Mouse (Mus musculus): ENCODE data around the gene Dlk1. TPM values are rescaled to one million over a fixed set of nuclear protein-coding genes. Genes with fewer than 3 reads are reported as not detected.
A peak's percentile ranks its signal among the peaks of the same experiment; 100 is the strongest.

Dlk1 gene
- polyA plus RNA-seq, 1 experiment from 2014 or later = 61.8 TPM

DNA sequence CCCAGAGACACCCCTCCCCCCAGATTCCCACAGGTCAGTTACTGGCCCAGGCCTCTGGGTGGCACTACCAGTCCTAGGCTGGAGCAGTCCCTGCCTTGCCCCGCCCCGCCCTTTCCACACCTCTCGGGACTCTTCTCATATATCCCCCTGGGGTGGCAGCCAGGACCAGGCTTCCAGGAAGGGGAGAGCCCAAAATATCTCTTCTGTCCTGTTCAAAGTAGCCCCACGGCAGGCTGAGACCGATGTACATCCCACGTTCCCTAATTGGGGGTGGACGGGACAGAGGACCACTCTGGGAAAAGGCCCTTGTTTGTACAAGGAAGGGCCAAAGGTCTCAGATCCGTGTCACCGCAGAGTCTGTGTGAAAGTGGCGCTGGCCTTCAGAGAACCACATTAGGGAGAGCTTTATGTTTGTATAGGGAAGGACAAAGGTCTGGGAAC is 16.2 kb upstream of the Dlk1 start:
- Histone ChIP-seq H3K4me1 (ENCODE audit: control insufficient read depth, insufficient read depth, low read length) (peaks cover 21% of the 10 kb centered on the region), H3K9me3 (replicated peaks; ENCODE audit: control insufficient read depth, low read length) (no peaks in the 10 kb centered on the region), H3K27me3 (replicated peaks; ENCODE audit: control insufficient read depth, insufficient read depth, low read length) (no peaks in the 10 kb centered on the region), H3K9ac (ENCODE audit: low read length) (0 out of 2 replicates have a peak overlapping the region, but pooled peaks have one; percentile 29), H3K27ac (ENCODE audit: low read depth, low read length) (no peak overlapping the region), H3K4me3 (ENCODE audit: low read depth, low read length) (no peak overlapping the region), H3K36me3 (ENCODE audit: control insufficient read depth, insufficient read depth, low read length) (no peaks in the 10 kb centered on the region), H3K4me2 (ENCODE audit: low read length) (no peak overlapping the region)
- ATAC-seq (no peak), DNase-seq (ENCODE audit: low spot score) (no peak)
- 13% methylated on average over 10 of the region's 10 CpGs for WGBS

DNA sequence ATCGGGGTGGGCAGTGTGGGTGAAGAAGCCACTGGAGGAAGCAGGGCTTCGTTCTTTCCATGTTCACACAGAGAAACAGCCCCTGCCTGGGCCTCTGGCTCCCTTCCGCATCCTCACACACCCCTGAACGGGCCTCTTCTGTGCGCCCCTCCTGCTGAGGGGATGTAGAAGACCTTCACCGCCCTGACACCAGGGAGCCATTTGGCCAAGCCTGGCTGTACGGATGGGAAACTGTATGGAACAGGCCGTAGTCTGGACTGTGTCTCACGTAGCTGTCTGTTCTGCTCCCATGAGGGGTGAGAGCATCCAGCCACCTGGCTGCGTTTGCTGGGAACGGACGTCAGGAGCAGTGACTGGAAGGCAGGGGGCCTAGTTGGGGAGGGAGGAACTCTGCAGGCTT is 15.8 kb upstream of the Dlk1 start:
- 0 out of 2 replicates have a peak overlapping the region, but pooled peaks have one; percentile 29 for H3K9ac ChIP-seq (ENCODE audit: low read length)
- no peak for ATAC-seq
- H3K36me3 ChIP-seq (ENCODE audit: control insufficient read depth, insufficient read depth, low read length) = no peaks in the 10 kb centered on the region
- H3K4me1 ChIP-seq (ENCODE audit: control insufficient read depth, insufficient read depth, low read length) = peaks cover 25% of the 10 kb centered on the region
- H3K4me3 ChIP-seq (ENCODE audit: low read depth, low read length) = no peak overlapping the region
- no peak for DNase-seq (ENCODE audit: low spot score)
- no peaks in the 10 kb centered on the region for H3K9me3 ChIP-seq (replicated peaks; ENCODE audit: control insufficient read depth, low read length)
- H3K27ac ChIP-seq (ENCODE audit: low read depth, low read length) = no peak overlapping the region
- WGBS = 31% methylated on average over 12 of the region's 12 CpGs
- no peaks in the 10 kb centered on the region for H3K27me3 ChIP-seq (replicated peaks; ENCODE audit: control insufficient read depth, insufficient read depth, low read length)
- H3K4me2 ChIP-seq (ENCODE audit: low read length) = no peak overlapping the region

DNA sequence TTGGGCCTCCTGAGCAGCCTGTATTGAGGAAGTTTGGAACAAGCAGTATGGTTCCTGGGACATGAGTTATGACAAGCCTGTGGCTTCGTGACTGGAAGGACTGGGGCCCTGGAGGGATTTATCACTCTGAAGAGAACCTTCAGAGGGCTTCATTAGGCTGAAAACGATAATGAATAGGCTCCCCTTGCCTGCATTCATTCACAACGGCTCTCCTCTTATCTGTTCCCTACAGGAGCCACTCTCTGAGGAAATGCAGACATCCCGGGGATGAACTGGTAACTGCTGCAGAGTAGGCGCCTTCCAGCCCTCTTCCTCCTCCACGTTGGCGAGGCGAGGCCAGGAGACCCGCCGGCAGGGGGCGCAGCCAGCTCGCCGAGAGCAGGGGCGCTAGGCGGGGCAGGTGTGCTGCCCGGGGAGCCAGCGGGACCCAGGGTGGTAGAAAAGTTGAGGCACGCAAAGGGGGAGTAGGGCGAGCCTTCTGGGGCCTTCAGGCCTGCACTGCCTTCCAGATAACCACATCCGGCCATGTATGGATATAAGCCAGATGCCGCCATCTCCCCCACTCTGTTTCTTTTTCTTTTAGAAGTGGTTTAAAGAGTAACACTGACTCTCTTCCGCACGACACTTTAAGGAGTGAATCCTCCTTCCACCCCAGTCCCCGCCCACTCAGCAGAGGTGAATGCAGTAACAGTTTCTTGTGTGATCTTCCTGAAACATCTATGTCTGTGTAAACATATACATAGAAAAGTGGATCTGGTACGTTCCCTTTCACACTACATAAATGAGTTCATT is 14.9 kb upstream of the Dlk1 start:
- Histone ChIP-seq H3K27ac (ENCODE audit: low read depth, low read length) (no peak overlapping the region), H3K4me2 (ENCODE audit: low read length) (peak overlapping the region; percentile 22; the same call in 1 of the 2 replicates), H3K4me1 (ENCODE audit: control insufficient read depth, insufficient read depth, low read length) (peaks cover 25% of the 10 kb centered on the region), H3K9me3 (replicated peaks; ENCODE audit: control insufficient read depth, low read length) (no peaks in the 10 kb centered on the region), H3K9ac (ENCODE audit: low read length) (no peak overlapping the region), H3K36me3 (ENCODE audit: control insufficient read depth, insufficient read depth, low read length) (no peaks in the 10 kb centered on the region), H3K4me3 (ENCODE audit: low read depth, low read length) (no peak overlapping the region), H3K27me3 (replicated peaks; ENCODE audit: control insufficient read depth, insufficient read depth, low read length) (no peaks in the 10 kb centered on the region)
- peak; percentile 52 for ATAC-seq
- WGBS = 8% methylated on average over 25 of the region's 25 CpGs
- DNase-seq (ENCODE audit: low spot score) = peak; percentile 76

DNA sequence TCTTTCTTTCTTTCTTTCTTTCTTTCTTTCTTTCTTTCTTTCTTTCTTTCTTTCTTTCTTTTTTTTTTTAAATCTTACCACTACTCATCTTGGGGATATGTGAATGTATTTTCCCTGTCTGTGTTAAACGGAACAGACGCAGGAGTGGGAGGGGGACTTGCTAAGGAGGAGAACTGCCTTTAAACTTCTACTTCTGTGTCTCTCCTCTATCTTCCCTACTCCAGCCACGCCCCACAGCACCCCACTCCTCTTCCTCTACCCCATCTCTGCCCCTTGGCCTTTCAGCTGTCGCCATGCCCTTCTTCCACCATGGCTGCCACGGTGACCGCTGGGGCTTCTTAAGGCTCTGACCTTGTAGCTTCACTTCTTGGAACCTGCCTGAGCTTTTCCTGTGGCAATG is 14.2 kb upstream of the Dlk1 start:
- Histone ChIP-seq H3K9ac (ENCODE audit: low read length) (no peak overlapping the region), H3K4me2 (ENCODE audit: low read length) (no peak overlapping the region), H3K27me3 (replicated peaks; ENCODE audit: control insufficient read depth, insufficient read depth, low read length) (no peaks in the 10 kb centered on the region), H3K9me3 (replicated peaks; ENCODE audit: control insufficient read depth, low read length) (no peaks in the 10 kb centered on the region), H3K4me1 (ENCODE audit: control insufficient read depth, insufficient read depth, low read length) (peaks cover 26% of the 10 kb centered on the region), H3K27ac (ENCODE audit: low read depth, low read length) (no peak overlapping the region), H3K36me3 (ENCODE audit: control insufficient read depth, insufficient read depth, low read length) (no peaks in the 10 kb centered on the region), H3K4me3 (ENCODE audit: low read depth, low read length) (no peak overlapping the region)
- DNase-seq (ENCODE audit: low spot score) (no peak), ATAC-seq (no peak)
- 77% methylated on average over 6 of the region's 6 CpGs for WGBS

DNA sequence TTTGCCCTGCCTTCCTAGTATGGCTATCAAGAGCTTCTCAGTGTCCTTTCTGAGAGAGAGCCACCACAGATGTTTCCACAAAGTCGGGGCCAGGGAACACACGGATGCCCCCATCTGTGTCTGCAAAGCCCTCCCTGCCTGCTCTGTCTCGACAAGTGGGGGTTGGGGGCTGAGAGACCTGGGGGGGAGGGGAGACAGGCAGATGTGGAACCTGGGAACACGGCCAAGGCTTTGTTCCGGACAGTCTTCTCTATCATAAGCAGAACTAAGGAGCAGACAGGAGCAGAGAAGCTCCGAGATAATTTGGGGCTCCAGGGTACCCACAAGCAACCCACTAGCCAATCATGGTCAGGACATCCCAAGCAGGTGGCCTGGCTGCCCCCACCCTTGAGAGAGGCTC is 12.6 kb upstream of the Dlk1 start:
- Histone ChIP-seq H3K4me1 (ENCODE audit: control insufficient read depth, insufficient read depth, low read length) (peaks cover 32% of the 10 kb centered on the region), H3K9ac (ENCODE audit: low read length) (no peak overlapping the region), H3K9me3 (replicated peaks; ENCODE audit: control insufficient read depth, low read length) (no peaks in the 10 kb centered on the region), H3K27ac (ENCODE audit: low read depth, low read length) (no peak overlapping the region), H3K4me2 (ENCODE audit: low read length) (no peak overlapping the region), H3K36me3 (ENCODE audit: control insufficient read depth, insufficient read depth, low read length) (no peaks in the 10 kb centered on the region), H3K27me3 (replicated peaks; ENCODE audit: control insufficient read depth, insufficient read depth, low read length) (no peaks in the 10 kb centered on the region), H3K4me3 (ENCODE audit: low read depth, low read length) (no peak overlapping the region)
- ATAC-seq = no peak
- WGBS = 58% methylated on average over 6 of the region's 6 CpGs
- no peak for DNase-seq (ENCODE audit: low spot score)

DNA sequence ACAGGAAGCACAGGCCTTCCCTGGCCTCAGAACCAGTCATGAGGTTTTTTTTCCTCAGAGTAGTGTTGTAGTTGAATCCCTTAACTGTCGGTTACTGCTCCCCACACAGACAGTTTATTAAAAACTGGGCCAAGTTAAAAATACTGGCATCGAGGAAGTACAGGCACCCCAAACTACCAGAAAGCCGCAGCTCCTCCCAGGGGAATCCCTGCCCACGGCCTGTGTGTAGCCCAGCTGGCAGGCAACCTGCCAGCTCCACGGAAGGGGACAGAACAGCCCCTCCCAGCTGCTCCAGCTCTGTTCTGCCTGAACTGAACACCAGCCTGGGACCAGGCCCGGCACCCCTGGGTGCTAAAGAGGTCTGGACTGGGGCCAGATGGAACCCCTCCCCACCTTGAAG is 11.3 kb upstream of the Dlk1 start:
- H3K27ac ChIP-seq (ENCODE audit: low read depth, low read length) = no peak overlapping the region
- no peaks in the 10 kb centered on the region for H3K27me3 ChIP-seq (replicated peaks; ENCODE audit: control insufficient read depth, insufficient read depth, low read length)
- DNase-seq (ENCODE audit: low spot score) (peak; percentile 64), ATAC-seq (no peak)
- H3K4me3 ChIP-seq (ENCODE audit: low read depth, low read length) = no peak overlapping the region
- no peaks in the 10 kb centered on the region for H3K36me3 ChIP-seq (ENCODE audit: control insufficient read depth, insufficient read depth, low read length)
- no peaks in the 10 kb centered on the region for H3K9me3 ChIP-seq (replicated peaks; ENCODE audit: control insufficient read depth, low read length)
- no peak overlapping the region for H3K9ac ChIP-seq (ENCODE audit: low read length)
- WGBS = 35% methylated on average over 6 of the region's 6 CpGs
- H3K4me1 ChIP-seq (ENCODE audit: control insufficient read depth, insufficient read depth, low read length) = peaks cover 40% of the 10 kb centered on the region
- H3K4me2 ChIP-seq (ENCODE audit: low read length) = no peak overlapping the region

DNA sequence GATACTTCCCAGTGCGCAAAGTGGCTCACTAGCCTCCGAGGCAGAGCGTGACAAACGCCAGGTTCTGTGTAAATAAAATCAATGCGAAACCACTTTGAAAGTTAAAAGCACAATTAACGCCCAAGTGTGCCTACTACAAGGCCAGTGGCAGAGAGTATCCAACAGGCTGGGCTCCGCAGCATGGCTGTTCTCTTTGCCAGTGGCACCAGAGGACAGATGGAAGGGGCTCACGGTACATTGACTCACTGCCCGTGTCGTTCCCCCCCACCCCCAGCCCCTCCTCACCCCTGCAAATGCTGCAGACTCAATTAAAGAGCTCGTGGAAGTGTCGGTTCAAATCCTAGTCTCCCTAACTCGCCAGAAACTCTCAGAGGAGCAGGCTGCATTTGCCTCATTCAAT is 10.5 kb upstream of the Dlk1 start:
- no peak overlapping the region for H3K9ac ChIP-seq (ENCODE audit: low read length)
- ATAC-seq (no peak), DNase-seq (ENCODE audit: low spot score) (no peak)
- 51% methylated on average over 13 of the region's 13 CpGs for WGBS
- H3K9me3 ChIP-seq (replicated peaks; ENCODE audit: control insufficient read depth, low read length) = no peaks in the 10 kb centered on the region
- H3K36me3 ChIP-seq (ENCODE audit: control insufficient read depth, insufficient read depth, low read length) = no peaks in the 10 kb centered on the region
- H3K4me3 ChIP-seq (ENCODE audit: low read depth, low read length) = no peak overlapping the region
- no peak overlapping the region for H3K4me2 ChIP-seq (ENCODE audit: low read length)
- H3K4me1 ChIP-seq (ENCODE audit: control insufficient read depth, insufficient read depth, low read length) = peaks cover 38% of the 10 kb centered on the region
- no peak overlapping the region for H3K27ac ChIP-seq (ENCODE audit: low read depth, low read length)
- H3K27me3 ChIP-seq (replicated peaks; ENCODE audit: control insufficient read depth, insufficient read depth, low read length) = 0 out of 2 replicates have a peak, but pooled peaks cover under 1% of the 10 kb centered on the region

DNA sequence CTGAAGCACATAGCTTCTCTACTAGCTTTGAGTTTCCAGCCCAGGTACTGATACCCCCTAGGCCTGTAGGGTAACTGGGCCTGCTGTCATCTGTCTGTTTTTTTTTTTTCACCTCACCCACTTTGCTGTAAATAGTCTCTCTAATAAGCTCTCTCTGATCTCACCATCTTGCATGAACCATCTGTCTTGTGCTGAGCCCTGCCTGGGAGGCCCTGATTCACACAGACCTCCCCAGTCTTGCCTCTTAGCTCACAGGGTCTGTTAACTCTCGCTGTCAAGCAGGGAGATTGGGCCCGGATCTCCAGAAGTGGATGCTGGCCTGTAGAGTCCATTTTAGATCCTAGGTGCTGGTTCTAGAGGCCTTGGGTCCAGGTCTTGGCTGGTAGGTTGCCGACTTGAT is 9.3 kb upstream of the Dlk1 start:
- Histone ChIP-seq H3K4me2 (ENCODE audit: low read length) (no peak overlapping the region), H3K4me3 (ENCODE audit: low read depth, low read length) (no peak overlapping the region), H3K27ac (ENCODE audit: low read depth, low read length) (no peak overlapping the region), H3K9me3 (replicated peaks; ENCODE audit: control insufficient read depth, low read length) (no peaks in the 10 kb centered on the region), H3K27me3 (replicated peaks; ENCODE audit: control insufficient read depth, insufficient read depth, low read length) (0 out of 2 replicates have a peak, but pooled peaks cover 4% of the 10 kb centered on the region), H3K4me1 (ENCODE audit: control insufficient read depth, insufficient read depth, low read length) (peaks cover 38% of the 10 kb centered on the region), H3K9ac (ENCODE audit: low read length) (no peak overlapping the region), H3K36me3 (ENCODE audit: control insufficient read depth, insufficient read depth, low read length) (no peaks in the 10 kb centered on the region)
- 57% methylated on average over 3 of the region's 3 CpGs for WGBS
- DNase-seq (ENCODE audit: low spot score) (peak; percentile 71), ATAC-seq (peak; percentile 52)

DNA sequence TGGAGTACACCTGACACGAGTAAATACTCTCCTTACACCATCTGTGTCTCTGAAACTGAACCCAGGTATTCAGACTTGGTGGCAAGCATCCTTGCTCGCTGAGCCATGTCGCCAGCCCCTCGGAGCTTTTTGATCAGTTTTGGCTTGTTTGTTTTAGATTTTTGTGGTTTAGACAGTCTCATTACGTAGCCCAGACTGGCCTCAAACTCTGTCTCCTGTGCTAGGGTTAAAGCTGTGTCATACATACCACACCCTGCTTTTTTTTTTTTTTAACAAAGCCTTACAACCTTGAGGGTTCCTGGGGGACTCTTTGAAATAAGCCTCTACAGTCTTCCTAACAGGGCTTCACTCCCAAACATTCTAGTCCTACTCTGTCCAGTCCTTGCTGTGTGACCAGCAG is 7.6 kb upstream of the Dlk1 start:
- Histone ChIP-seq H3K4me2 (ENCODE audit: low read length) (no peak overlapping the region), H3K36me3 (ENCODE audit: control insufficient read depth, insufficient read depth, low read length) (no peaks in the 10 kb centered on the region), H3K9me3 (replicated peaks; ENCODE audit: control insufficient read depth, low read length) (no peaks in the 10 kb centered on the region), H3K4me3 (ENCODE audit: low read depth, low read length) (no peak overlapping the region), H3K27ac (ENCODE audit: low read depth, low read length) (no peak overlapping the region), H3K4me1 (ENCODE audit: control insufficient read depth, insufficient read depth, low read length) (peaks cover 37% of the 10 kb centered on the region), H3K27me3 (replicated peaks; ENCODE audit: control insufficient read depth, insufficient read depth, low read length) (0 out of 2 replicates have a peak, but pooled peaks cover 4% of the 10 kb centered on the region), H3K9ac (ENCODE audit: low read length) (no peak overlapping the region)
- 51% methylated on average over 5 of the region's 5 CpGs for WGBS
- ATAC-seq (no peak), DNase-seq (ENCODE audit: low spot score) (no peak)
